Mouse (Mus musculus) erythroblast, embryonic 14.5 days (primary cell): ENCODE data around the gene Hsp90ab1. TPM values are rescaled to one million over a fixed set of nuclear protein-coding genes. Genes with fewer than 3 reads are reported as not detected.

Experiments
- H3K27me3 ChIP-seq: 2 replicates; pipeline ENCODE4 v1.6.1; 2012; ENCODE audit warnings: inconsistent platforms; ENCODE audit not compliant: control insufficient read depth
- H3K36me3 ChIP-seq: 2 replicates; pipeline ENCODE4 v1.6.1; 2012; ENCODE audit warnings: mild to moderate bottlenecking, inconsistent platforms; ENCODE audit not compliant: control insufficient read depth
- H3K4me1 ChIP-seq: 2 replicates; pipeline ENCODE4 v1.6.1; 2012; ENCODE audit warnings: inconsistent platforms; ENCODE audit not compliant: control insufficient read depth
- H3K4me3 ChIP-seq: replicated peaks from 2 replicates; pipeline ENCODE3; 2012; ENCODE audit warnings: moderate library complexity, mild to moderate bottlenecking, inconsistent platforms
- H3K9me3 ChIP-seq: 2 replicates; pipeline ENCODE4 v1.6.1; 2012; ENCODE audit warnings: low read length, inconsistent platforms, mixed read lengths; ENCODE audit not compliant: control insufficient read depth
- GATA1 ChIP-seq: IDR thresholded peaks from 2 replicates; pipeline ENCODE4 v1.6.1; 2012; ENCODE audit warnings: low read length, inconsistent platforms, mixed read lengths
- TAL1 ChIP-seq: IDR thresholded peaks from 3 replicates; pipeline ENCODE4 v1.6.1; 2012; ENCODE audit warnings: low read length, inconsistent platforms, mixed read lengths
- polyA plus RNA-seq: library from polyadenylated mRNA; stranded (reverse); fragments of >175 nt; gene quantifications from 2 replicates; pipeline ENCODE4 v1.2.3, GENCODE M21; 2012

Gene Hsp90ab1
- polyA plus RNA-seq, 1 experiment: 36.9 TPM

GRCm38 (mm10) chr17:45610144-45610866 is 37.2 kb upstream of the Hsp90ab1 start:
- H3K9me3 ChIP-seq: peaks cover 2% of the 10 kb centered on the region; the same call in 1 of the 2 replicates
- TF ChIP-seq GATA1 (no peak), TAL1 (peak; percentile 49)
- no peaks in the 10 kb centered on the region for H3K27me3 ChIP-seq
- peaks cover 34% of the 10 kb centered on the region for H3K4me1 ChIP-seq
- H3K36me3 ChIP-seq: no peaks in the 10 kb centered on the region
- H3K4me3 ChIP-seq: peak overlapping the region; percentile 43

GRCm38 (mm10) chr17:45608396-45608795 is 35.3 kb upstream of the Hsp90ab1 start:
- TF ChIP-seq GATA1: no peak
- TF ChIP-seq TAL1: no peak
- no peaks in the 10 kb centered on the region for H3K27me3 ChIP-seq
- peaks cover 2% of the 10 kb centered on the region; the same call in 1 of the 2 replicates for H3K9me3 ChIP-seq
- H3K36me3 ChIP-seq: no peaks in the 10 kb centered on the region
- peaks cover 44% of the 10 kb centered on the region for H3K4me1 ChIP-seq
- no peak overlapping the region for H3K4me3 ChIP-seq

GRCm38 (mm10) chr17:45606992-45607879 is 34.2 kb upstream of the Hsp90ab1 start:
- Histone ChIP-seq H3K4me3 (no peak overlapping the region), H3K27me3 (no peaks in the 10 kb centered on the region), H3K36me3 (no peaks in the 10 kb centered on the region), H3K4me1 (peaks cover 46% of the 10 kb centered on the region), H3K9me3 (no peaks in the 10 kb centered on the region; the same call in 1 of the 2 replicates)
- TF ChIP-seq GATA1: no peak
- no peak for TF ChIP-seq TAL1

GRCm38 (mm10) chr17:45602984-45603383 is 29.9 kb upstream of the Hsp90ab1 start:
- Histone ChIP-seq H3K4me3 (no peak overlapping the region), H3K9me3 (no peaks in the 10 kb centered on the region; the same call in 1 of the 2 replicates), H3K4me1 (peaks cover 62% of the 10 kb centered on the region), H3K27me3 (no peaks in the 10 kb centered on the region; the same call in 1 of the 2 replicates), H3K36me3 (no peaks in the 10 kb centered on the region)
- TF ChIP-seq GATA1: no peak
- no peak for TF ChIP-seq TAL1

- no peaks in the 10 kb centered on the region; the same call in 1 of the 2 replicates for H3K27me3 ChIP-seq
- H3K36me3 ChIP-seq: no peaks in the 10 kb centered on the region
- H3K9me3 ChIP-seq: no peaks in the 10 kb centered on the region
- H3K4me1 ChIP-seq: peaks cover 70% of the 10 kb centered on the region
- peak within 1 kb of the TSS; percentile 64 for H3K4me3 ChIP-seq
- TF ChIP-seq GATA1: no peak
- TF ChIP-seq TAL1: no peak
Measured at GRCm38 (mm10) chr17:45601877-45602304, 28.8 kb upstream of the Hsp90ab1 start, which contains the start of gene Mymx. TSS of gene Mymx (minus strand) at chr17:45602102.

GRCm38 (mm10) chr17:45601325-45601724 is 28.3 kb upstream of the Hsp90ab1 start:
- Histone ChIP-seq H3K4me3 (peak overlapping the region; percentile 64), H3K4me1 (peaks cover 75% of the 10 kb centered on the region), H3K36me3 (no peaks in the 10 kb centered on the region), H3K27me3 (no peaks in the 10 kb centered on the region; the same call in 1 of the 2 replicates), H3K9me3 (no peaks in the 10 kb centered on the region)
- TF ChIP-seq TAL1 (no peak), GATA1 (no peak)

GRCm38 (mm10) chr17:45600267-45600666 is 27.2 kb upstream of the Hsp90ab1 start:
- H3K36me3 ChIP-seq: no peaks in the 10 kb centered on the region
- no peaks in the 10 kb centered on the region; the same call in 1 of the 2 replicates for H3K27me3 ChIP-seq
- H3K4me3 ChIP-seq: peak overlapping the region; percentile 64
- no peak for TF ChIP-seq GATA1
- no peak for TF ChIP-seq TAL1
- peaks cover 86% of the 10 kb centered on the region for H3K4me1 ChIP-seq
- no peaks in the 10 kb centered on the region for H3K9me3 ChIP-seq

GRCm38 (mm10) chr17:45599446-45600242 is 26.6 kb upstream of the Hsp90ab1 start, which contains the start of gene Slc29a1:
TSS of gene Slc29a1 (minus strand) at chr17:45599606.
- H3K4me3 ChIP-seq: peak within 1 kb of the TSS; percentile 66
- H3K27me3 ChIP-seq: no peaks in the 10 kb centered on the region; the same call in 1 of the 2 replicates
- no peaks in the 10 kb centered on the region for H3K9me3 ChIP-seq
- no peak for TF ChIP-seq GATA1
- H3K4me1 ChIP-seq: peaks cover 91% of the 10 kb centered on the region
- peaks cover under 1% of the 10 kb centered on the region for H3K36me3 ChIP-seq
